Mouse (Mus musculus): ENCODE measurements around the gene Klhdc7b. TPM values are rescaled to one million over a fixed set of nuclear protein-coding genes. Genes with fewer than 3 reads are reported as not detected.
"Not testable (repeated sequence)": the region's sequence is repeated elsewhere in the genome, so short reads cannot be mapped to it uniquely, and the experiment has no call there.

Gene Klhdc7b
- polyA plus RNA-seq, 1 experiment from 2014 or later: not detected

DNA sequence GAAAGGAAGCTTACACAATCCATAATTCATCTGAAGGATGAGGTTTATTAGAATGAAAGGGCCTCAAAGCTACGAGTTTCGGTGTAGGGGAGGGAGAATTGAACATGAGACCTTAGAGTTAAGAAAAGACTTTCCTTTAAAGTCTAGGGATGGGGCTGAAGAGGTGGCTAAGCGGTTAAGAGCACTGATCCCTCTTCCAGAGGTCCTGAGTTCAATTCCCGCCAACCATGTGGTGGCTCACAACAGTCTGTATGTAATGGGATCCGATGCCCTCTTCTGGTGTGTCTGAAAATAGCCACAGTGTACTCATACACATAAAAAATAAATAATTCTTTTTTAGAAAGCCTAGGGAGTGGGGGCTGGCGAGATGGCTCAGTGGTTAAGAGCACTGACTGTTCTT lies 45.6 kb downstream of the Klhdc7b start:
- 46% methylated on average over 6 of the region's 6 CpGs for WGBS
- Histone ChIP-seq H3K4me3 (peak overlapping the region; percentile 80), H3K9me3 (no peaks in the 10 kb centered on the region), H3K4me2 (peak overlapping the region; percentile 95), H3K36me3 (peaks cover 22% of the 10 kb centered on the region), H3K9ac (peak overlapping the region; percentile 75), H3K27me3 (no peaks in the 10 kb centered on the region), H3K27ac (replicated peaks) (peak overlapping the region; percentile 97), H3K4me1 (replicated peaks) (peaks cover 27% of the 10 kb centered on the region)
- ATAC-seq (ENCODE audit: low FRiP score, low read depth): no peak

DNA sequence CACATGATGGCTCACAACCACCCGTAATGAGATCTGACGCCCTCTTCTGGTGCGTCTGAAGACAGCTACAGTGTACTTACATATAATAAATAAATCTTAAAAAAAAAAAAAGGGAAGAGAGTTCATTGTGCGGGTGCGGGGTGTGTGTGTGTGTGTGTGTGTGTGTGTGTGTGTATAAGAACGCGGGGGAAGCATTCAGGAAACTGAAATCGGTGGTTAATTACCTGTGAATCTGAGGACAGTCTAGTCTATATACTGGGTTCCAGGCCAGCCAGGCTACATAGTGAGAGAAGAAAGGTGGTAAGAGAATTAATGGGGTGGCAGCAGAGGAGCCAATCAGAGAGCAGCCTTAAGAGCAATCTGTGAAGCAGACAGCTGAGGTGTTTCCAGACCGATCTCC lies 46.1 kb downstream of the Klhdc7b start:
- WGBS: 86% methylated on average over 9 of the region's 9 CpGs
- not testable (repeated sequence) for H3K27ac ChIP-seq (replicated peaks)

DNA sequence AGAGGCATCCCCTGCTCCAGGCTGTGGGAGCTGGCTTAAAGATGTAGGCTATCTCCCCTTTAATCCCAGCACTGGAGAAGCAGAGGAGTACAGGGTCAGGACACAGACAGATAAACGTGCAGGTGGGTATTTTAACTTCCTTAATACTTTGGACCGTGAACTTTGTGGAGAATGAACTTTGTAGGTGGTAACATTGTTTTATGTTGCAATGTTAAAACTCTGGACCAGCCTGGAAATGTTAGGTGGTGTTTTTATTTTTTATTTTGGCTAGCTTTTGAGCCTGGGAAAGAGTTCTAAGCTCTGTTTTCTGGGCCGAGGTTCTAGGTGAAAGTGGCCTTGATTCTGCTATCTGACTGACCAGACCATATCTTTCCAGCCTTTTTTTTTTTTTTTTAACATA lies 46.6 kb downstream of the Klhdc7b start:
- 94% methylated on average over 3 of the region's 3 CpGs for WGBS
- no peak overlapping the region for H3K4me3 ChIP-seq
- no peak overlapping the region for H3K9ac ChIP-seq
- no peaks in the 10 kb centered on the region for H3K27me3 ChIP-seq
- no peak overlapping the region for H3K27ac ChIP-seq (replicated peaks)
- no peak overlapping the region for H3K4me2 ChIP-seq
- no peaks in the 10 kb centered on the region for H3K9me3 ChIP-seq
- H3K36me3 ChIP-seq: peaks cover 14% of the 10 kb centered on the region
- ATAC-seq (ENCODE audit: low FRiP score, low read depth): no peak
- peaks cover 27% of the 10 kb centered on the region for H3K4me1 ChIP-seq (replicated peaks)

More for the DNA sequence above, 46.1 kb downstream of the Klhdc7b start:
- not testable (repeated sequence) for H3K4me3 ChIP-seq; ATAC-seq (ENCODE audit: low FRiP score, low read depth); H3K27me3 ChIP-seq; H3K9ac ChIP-seq; H3K9me3 ChIP-seq
- H3K4me1 ChIP-seq (replicated peaks): peaks cover 27% of the 10 kb centered on the region
- peaks cover 18% of the 10 kb centered on the region for H3K36me3 ChIP-seq
- H3K4me2 ChIP-seq: peak overlapping the region; percentile 95

DNA sequence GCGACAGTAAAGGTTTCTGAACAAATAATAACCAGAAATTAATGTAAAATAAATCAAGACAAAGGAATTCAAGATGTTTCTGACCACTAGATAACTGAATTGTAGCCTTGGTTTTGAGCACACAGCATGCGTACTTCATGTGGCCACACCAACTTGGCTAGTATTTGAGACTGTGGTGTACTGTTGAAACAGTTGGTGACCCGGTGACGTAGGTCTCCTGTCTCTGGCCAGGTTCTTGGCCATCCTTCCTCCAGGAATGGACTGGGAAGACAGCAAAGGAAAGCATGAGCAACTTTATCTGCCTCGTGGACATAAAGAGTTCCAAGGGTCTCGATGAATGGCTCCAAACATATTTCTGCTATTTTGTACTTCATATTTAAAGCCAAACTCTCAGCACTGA lies 47.1 kb downstream of the Klhdc7b start:
- Histone ChIP-seq H3K27me3 (no peaks in the 10 kb centered on the region), H3K4me3 (no peak overlapping the region), H3K9ac (no peak overlapping the region), H3K36me3 (peaks cover 9% of the 10 kb centered on the region), H3K27ac (replicated peaks) (no peak overlapping the region), H3K9me3 (no peaks in the 10 kb centered on the region), H3K4me2 (no peak overlapping the region), H3K4me1 (replicated peaks) (peaks cover 27% of the 10 kb centered on the region)
- ATAC-seq (ENCODE audit: low FRiP score, low read depth): no peak
- WGBS: 95% methylated on average over 6 of the region's 6 CpGs

DNA sequence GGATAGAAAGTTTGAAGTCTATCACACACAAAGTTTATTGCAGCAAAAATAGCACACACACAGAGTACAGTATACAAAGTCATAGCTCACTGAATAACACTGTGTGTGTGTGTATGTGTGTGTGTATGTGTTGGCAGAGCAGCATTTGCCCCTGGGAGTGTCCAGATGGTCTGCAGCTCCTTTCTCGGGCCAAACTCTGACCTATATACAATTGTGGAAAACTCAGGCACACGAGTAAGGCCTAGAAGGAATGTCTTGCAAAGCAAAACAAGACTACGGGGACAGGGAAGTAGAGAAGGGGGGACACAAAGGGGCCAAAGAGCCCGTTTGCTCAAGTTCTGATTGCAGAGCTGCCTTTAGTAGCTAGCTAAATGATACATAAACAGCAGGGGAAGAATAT lies 48.2 kb downstream of the Klhdc7b start:
- no peaks in the 10 kb centered on the region for H3K36me3 ChIP-seq
- H3K4me3 ChIP-seq: no peak overlapping the region
- no peak overlapping the region for H3K27ac ChIP-seq (replicated peaks)
- WGBS: 74% methylated on average over 4 of the region's 4 CpGs
- no peaks in the 10 kb centered on the region for H3K9me3 ChIP-seq
- H3K9ac ChIP-seq: no peak overlapping the region
- no peak for ATAC-seq (ENCODE audit: low FRiP score, low read depth)
- peaks cover 27% of the 10 kb centered on the region for H3K4me1 ChIP-seq (replicated peaks)
- H3K27me3 ChIP-seq: no peaks in the 10 kb centered on the region
- no peak overlapping the region for H3K4me2 ChIP-seq

DNA sequence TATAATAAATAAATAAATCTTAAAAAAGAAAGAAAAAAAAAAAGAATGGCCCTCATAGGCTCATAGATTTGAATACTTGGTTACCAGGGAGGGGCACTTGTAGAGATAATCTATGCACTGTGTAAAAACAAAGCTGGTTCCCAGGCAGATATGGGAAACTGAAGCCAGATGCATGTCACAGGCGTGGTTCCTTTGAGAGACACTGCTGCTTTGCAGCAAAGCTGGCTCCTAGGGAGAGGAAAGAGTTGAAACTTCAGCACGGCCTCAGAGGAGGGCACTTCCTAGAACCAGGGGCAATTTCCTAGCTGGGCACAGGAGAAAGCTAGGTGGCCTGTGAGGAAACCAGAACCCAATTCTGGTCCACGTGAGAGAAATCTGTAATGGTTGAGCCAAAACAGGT lies 49.4 kb downstream of the Klhdc7b start:
- H3K27me3 ChIP-seq: no peaks in the 10 kb centered on the region
- H3K4me3 ChIP-seq: no peak overlapping the region
- H3K4me1 ChIP-seq (replicated peaks): peaks cover 17% of the 10 kb centered on the region
- WGBS: 76% methylated on average over 3 of the region's 3 CpGs
- H3K4me2 ChIP-seq: no peak overlapping the region
- H3K36me3 ChIP-seq: no peaks in the 10 kb centered on the region
- no peak overlapping the region for H3K27ac ChIP-seq (replicated peaks)
- no peak overlapping the region for H3K9ac ChIP-seq
- no peak for ATAC-seq (ENCODE audit: low FRiP score, low read depth)
- H3K9me3 ChIP-seq: no peaks in the 10 kb centered on the region

DNA sequence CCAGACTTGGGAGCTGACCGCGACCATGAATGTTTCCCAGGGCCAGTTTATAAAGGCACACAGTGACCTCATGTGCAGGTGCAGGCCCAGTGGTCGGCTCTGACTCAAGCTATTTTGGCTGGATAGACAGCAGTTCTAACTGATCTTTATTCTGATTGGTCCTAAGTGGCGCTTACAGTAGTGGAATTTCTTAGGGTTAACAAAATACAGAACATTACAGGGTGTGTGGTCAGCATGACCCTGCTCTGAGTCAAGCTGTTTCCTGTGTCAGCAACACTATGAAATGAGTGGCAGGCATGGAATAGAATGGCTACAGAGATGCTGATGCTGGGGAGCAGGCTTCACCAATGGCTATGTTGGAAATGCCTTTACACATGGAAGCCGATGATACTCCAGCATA lies 51.2 kb downstream of the Klhdc7b start:
- WGBS: 92% methylated on average over 5 of the region's 5 CpGs
- no peak overlapping the region for H3K4me2 ChIP-seq

More for the DNA sequence above, 51.2 kb downstream of the Klhdc7b start:
- Histone ChIP-seq H3K36me3 (no peaks in the 10 kb centered on the region), H3K27me3 (no peaks in the 10 kb centered on the region), H3K9me3 (no peaks in the 10 kb centered on the region), H3K9ac (no peak overlapping the region), H3K4me1 (replicated peaks) (peaks cover 11% of the 10 kb centered on the region), H3K27ac (replicated peaks) (no peak overlapping the region), H3K4me3 (no peak overlapping the region)
- no peak for ATAC-seq (ENCODE audit: low FRiP score, low read depth)

Other genes with a start within 250 kb of the Klhdc7b start
- gene Mapk12, start 244.2 kb upstream of the Klhdc7b start, polyA plus RNA-seq (2015; fragmentation: Nextera tagmentation; extraction: Ambion mirVana): 4.2 and 4.6 TPM in 2 replicates
- gene Mapk11, start 235.3 kb upstream of the Klhdc7b start, polyA plus RNA-seq (2015; fragmentation: Nextera tagmentation; extraction: Ambion mirVana): 27.3 and 28.3 TPM in 2 replicates
- gene Plxnb2, start 204.1 kb upstream of the Klhdc7b start, polyA plus RNA-seq (2015; fragmentation: Nextera tagmentation; extraction: Ambion mirVana): 90.7 and 105 TPM in 2 replicates
- gene Dennd6b, start 188.4 kb upstream of the Klhdc7b start, polyA plus RNA-seq (2015; fragmentation: Nextera tagmentation; extraction: Ambion mirVana): 80.4 and 93.7 TPM in 2 replicates
- 71.3 and 73.4 TPM in 2 replicates for gene Ppp6r2, start 173.4 kb upstream of the Klhdc7b start, polyA plus RNA-seq (2015; fragmentation: Nextera tagmentation; extraction: Ambion mirVana)
- 96.8 and 102 TPM in 2 replicates for gene Sbf1, start 69.6 kb upstream of the Klhdc7b start, polyA plus RNA-seq (2015; fragmentation: Nextera tagmentation; extraction: Ambion mirVana)
- gene Adm2, start 62.2 kb upstream of the Klhdc7b start, polyA plus RNA-seq (2015; fragmentation: Nextera tagmentation; extraction: Ambion mirVana): not detected in 2 replicates
- gene Miox, start 50.5 kb upstream of the Klhdc7b start, polyA plus RNA-seq (2015; fragmentation: Nextera tagmentation; extraction: Ambion mirVana): not detected in 2 replicates
- gene Lmf2, start 29.3 kb upstream of the Klhdc7b start, polyA plus RNA-seq (2015; fragmentation: Nextera tagmentation; extraction: Ambion mirVana): 33.2 and 38.6 TPM in 2 replicates
- gene Ncaph2, start 29.2 kb upstream of the Klhdc7b start, polyA plus RNA-seq (2015; fragmentation: Nextera tagmentation; extraction: Ambion mirVana): 113 and 120 TPM in 2 replicates
- 17.1 and 17.8 TPM in 2 replicates for gene Sco2, start 11.1 kb upstream of the Klhdc7b start, polyA plus RNA-seq (2015; fragmentation: Nextera tagmentation; extraction: Ambion mirVana)
- 1.8 and 2.6 TPM in 2 replicates for gene Tymp, start 7.9 kb upstream of the Klhdc7b start, polyA plus RNA-seq (2015; fragmentation: Nextera tagmentation; extraction: Ambion mirVana)
- gene Odf3b, start 5.6 kb upstream of the Klhdc7b start, polyA plus RNA-seq (2015; fragmentation: Nextera tagmentation; extraction: Ambion mirVana): 2.7 and 4.5 TPM in 2 replicates
- gene Syce3, start 25.6 kb downstream of the Klhdc7b start, polyA plus RNA-seq (2015; fragmentation: Nextera tagmentation; extraction: Ambion mirVana): not detected in 2 replicates
- 0.97 and 1.2 TPM in 2 replicates for gene Cpt1b, start 40.9 kb downstream of the Klhdc7b start, polyA plus RNA-seq (2015; fragmentation: Nextera tagmentation; extraction: Ambion mirVana)
- gene C730034F03Rik, start 44.7 kb downstream of the Klhdc7b start, polyA plus RNA-seq (2015; fragmentation: Nextera tagmentation; extraction: Ambion mirVana): 6.2 and 7.2 TPM in 2 replicates
- not detected in 2 replicates for gene Gm44502, start 44.8 kb downstream of the Klhdc7b start, polyA plus RNA-seq (2015; fragmentation: Nextera tagmentation; extraction: Ambion mirVana)
- 89.8 and 91.9 TPM in 2 replicates for gene Chkb, start 45.0 kb downstream of the Klhdc7b start, polyA plus RNA-seq (2015; fragmentation: Nextera tagmentation; extraction: Ambion mirVana)
- gene Mapk8ip2, start 69.0 kb downstream of the Klhdc7b start, polyA plus RNA-seq (2015; fragmentation: Nextera tagmentation; extraction: Ambion mirVana): 78.0 and 87.6 TPM in 2 replicates
- 33.4 and 35.4 TPM in 2 replicates for gene Arsa, start 92.5 kb downstream of the Klhdc7b start, polyA plus RNA-seq (2015; fragmentation: Nextera tagmentation; extraction: Ambion mirVana)
- gene Shank3, start 114.7 kb downstream of the Klhdc7b start, polyA plus RNA-seq (2015; fragmentation: Nextera tagmentation; extraction: Ambion mirVana): 9.6 and 11.2 TPM in 2 replicates
- gene Acr, start 183.4 kb downstream of the Klhdc7b start, polyA plus RNA-seq (2015; fragmentation: Nextera tagmentation; extraction: Ambion mirVana): 1.4 and 1.5 TPM in 2 replicates
- gene Rabl2, start 207.0 kb downstream of the Klhdc7b start, polyA plus RNA-seq (2015; fragmentation: Nextera tagmentation; extraction: Ambion mirVana): 74.3 and 86.2 TPM in 2 replicates